Mouse (Mus musculus): ENCODE data around the gene Igsf3. TPM values are rescaled to one million over a fixed set of nuclear protein-coding genes. Genes with fewer than 3 reads are reported as not detected.
A peak's percentile ranks its signal among the peaks of the same experiment; 100 is the strongest.

The Igsf3 gene
- polyA plus RNA-seq, 1 experiment = 0.63 TPM

DNA sequence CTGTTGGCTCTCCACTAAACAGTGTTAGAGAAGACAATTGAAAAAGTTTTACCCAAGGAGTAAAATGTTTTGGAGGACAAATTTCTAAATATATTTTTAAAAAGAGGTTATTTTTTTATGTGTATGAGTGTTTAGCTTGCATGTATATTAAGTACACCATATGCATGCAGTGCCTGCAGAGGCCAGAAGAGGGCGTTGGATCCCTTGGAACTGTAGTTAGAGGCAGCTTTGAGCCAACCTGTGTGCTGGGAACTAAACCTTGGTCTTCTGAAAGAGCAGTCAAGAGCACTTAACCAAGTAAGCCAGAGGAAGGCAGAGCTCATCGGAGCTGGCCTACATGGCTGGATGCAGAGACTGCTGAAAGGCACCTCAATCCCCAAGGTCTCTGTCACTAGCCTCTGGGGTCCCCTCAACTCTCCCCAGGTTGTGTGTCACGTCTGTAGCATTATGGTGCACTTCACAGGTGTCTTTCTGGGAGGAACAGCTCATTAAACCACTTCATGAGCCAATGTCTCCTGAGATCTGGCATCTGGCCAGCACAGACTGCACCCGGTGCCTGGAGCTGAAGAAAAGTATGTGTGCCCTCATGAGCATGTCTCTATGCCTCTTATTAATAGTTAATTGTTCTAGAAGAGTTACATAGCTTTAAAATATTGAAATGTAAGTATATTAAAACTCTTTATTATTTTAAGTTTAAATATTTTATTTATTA lies 109.3 kb downstream of the Igsf3 start:
- Histone ChIP-seq H3K4me3 (ENCODE audit: insufficient read depth, low read depth, low read length) (no peak overlapping the region), H3K27ac (replicated peaks; ENCODE audit: low read depth, low read length) (no peak overlapping the region), H3K4me1 (ENCODE audit: control insufficient read depth, insufficient read depth, insufficient read length, low read length) (no peaks in the 10 kb centered on the region)

DNA sequence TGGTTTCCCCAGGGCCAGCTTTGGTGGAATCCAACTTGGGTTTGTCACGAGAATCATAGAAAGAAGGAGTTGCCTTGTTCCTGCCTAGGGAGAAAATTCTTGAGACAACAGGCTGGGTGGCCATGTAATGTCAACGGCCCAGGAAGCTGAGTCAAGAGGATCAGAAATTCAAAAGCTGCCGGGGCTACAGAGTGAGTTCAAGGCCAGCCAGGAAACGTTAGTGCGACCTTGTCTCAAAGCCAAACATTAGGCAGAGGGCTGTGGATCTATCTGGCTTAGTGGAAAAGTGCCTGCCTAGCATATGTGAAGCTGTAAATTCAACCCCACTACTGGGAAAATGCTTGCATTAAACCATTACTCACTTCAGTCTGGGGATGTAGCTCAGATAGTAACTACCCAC lies 110.6 kb downstream of the Igsf3 start:
- H3K4me1 ChIP-seq (ENCODE audit: control insufficient read depth, insufficient read depth, insufficient read length, low read length) = no peaks in the 10 kb centered on the region
- no peak overlapping the region for H3K4me3 ChIP-seq (ENCODE audit: insufficient read depth, low read depth, low read length)
- no peak overlapping the region for H3K27ac ChIP-seq (replicated peaks; ENCODE audit: low read depth, low read length)

- Histone ChIP-seq H3K4me3 (ENCODE audit: insufficient read depth, low read depth, low read length) (no peak overlapping the region), H3K27ac (replicated peaks; ENCODE audit: low read depth, low read length) (no peak overlapping the region), H3K4me1 (ENCODE audit: control insufficient read depth, insufficient read depth, insufficient read length, low read length) (no peaks in the 10 kb centered on the region)
These were observed 111.3 kb downstream of the Igsf3 start for GRCm38 (mm10) chr3:101488204-101488603.

DNA sequence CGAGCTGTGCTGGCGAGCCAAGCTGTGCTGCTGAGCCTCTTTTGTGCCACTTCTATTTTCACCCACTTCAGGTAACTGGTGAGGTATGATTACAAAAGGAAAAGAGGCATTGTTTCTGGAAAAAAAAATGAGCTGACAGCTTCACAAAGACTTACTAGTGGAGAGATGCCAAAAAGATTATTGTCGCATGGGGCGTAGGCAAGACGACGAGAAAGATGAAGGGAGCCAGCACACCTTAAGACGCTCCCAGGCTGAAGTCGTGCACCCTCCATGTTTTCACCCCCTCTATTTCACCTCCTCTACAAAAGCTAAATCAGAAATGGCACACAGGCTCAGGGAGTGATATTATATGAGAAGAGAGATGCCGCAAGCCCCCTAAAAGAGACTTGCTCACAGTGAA lies 113.6 kb downstream of the Igsf3 start:
- no peaks in the 10 kb centered on the region for H3K4me1 ChIP-seq (ENCODE audit: control insufficient read depth, insufficient read depth, insufficient read length, low read length)
- H3K27ac ChIP-seq (replicated peaks; ENCODE audit: low read depth, low read length) = no peak overlapping the region
- H3K4me3 ChIP-seq (ENCODE audit: insufficient read depth, low read depth, low read length) = no peak overlapping the region

- Histone ChIP-seq H3K4me3 (ENCODE audit: insufficient read depth, low read depth, low read length) (no peak overlapping the region), H3K4me1 (ENCODE audit: control insufficient read depth, insufficient read depth, insufficient read length, low read length) (peaks cover 2% of the 10 kb centered on the region; the same call in 1 of the 2 replicates), H3K27ac (replicated peaks; ENCODE audit: low read depth, low read length) (no peak overlapping the region)
These were observed 116.0 kb downstream of the Igsf3 start for GRCm38 (mm10) chr3:101492908-101493307.

- Histone ChIP-seq H3K4me1 (ENCODE audit: control insufficient read depth, insufficient read depth, insufficient read length, low read length) (peaks cover 3% of the 10 kb centered on the region; the same call in 1 of the 2 replicates), H3K4me3 (ENCODE audit: insufficient read depth, low read depth, low read length) (no peak overlapping the region)
These were observed 117.1 kb downstream of the Igsf3 start for GRCm38 (mm10) chr3:101493937-101494459.

GRCm38 (mm10) chr3:101497432-101498030 lies 120.6 kb downstream of the Igsf3 start:
- Histone ChIP-seq H3K27ac (replicated peaks; ENCODE audit: low read depth, low read length) (no peak overlapping the region), H3K4me3 (ENCODE audit: insufficient read depth, low read depth, low read length) (no peak overlapping the region), H3K4me1 (ENCODE audit: control insufficient read depth, insufficient read depth, insufficient read length, low read length) (peaks cover 16% of the 10 kb centered on the region; the same call in 1 of the 2 replicates)

More at GRCm38 (mm10) chr3:101493937-101494459, 117.1 kb downstream of the Igsf3 start:
- no peak overlapping the region for H3K27ac ChIP-seq (replicated peaks; ENCODE audit: low read depth, low read length)

- Histone ChIP-seq H3K27ac (replicated peaks; ENCODE audit: low read depth, low read length) (no peak overlapping the region), H3K4me3 (ENCODE audit: insufficient read depth, low read depth, low read length) (no peak overlapping the region), H3K4me1 (ENCODE audit: control insufficient read depth, insufficient read depth, insufficient read length, low read length) (peaks cover 16% of the 10 kb centered on the region; the same call in 1 of the 2 replicates)
These were observed 123.0 kb downstream of the Igsf3 start for GRCm38 (mm10) chr3:101499906-101500305.

GRCm38 (mm10) chr3:101500393-101501051 lies 123.6 kb downstream of the Igsf3 start:
- Histone ChIP-seq H3K4me3 (ENCODE audit: insufficient read depth, low read depth, low read length) (no peak overlapping the region), H3K27ac (replicated peaks; ENCODE audit: low read depth, low read length) (peak overlapping the region; percentile 46)

DNA sequence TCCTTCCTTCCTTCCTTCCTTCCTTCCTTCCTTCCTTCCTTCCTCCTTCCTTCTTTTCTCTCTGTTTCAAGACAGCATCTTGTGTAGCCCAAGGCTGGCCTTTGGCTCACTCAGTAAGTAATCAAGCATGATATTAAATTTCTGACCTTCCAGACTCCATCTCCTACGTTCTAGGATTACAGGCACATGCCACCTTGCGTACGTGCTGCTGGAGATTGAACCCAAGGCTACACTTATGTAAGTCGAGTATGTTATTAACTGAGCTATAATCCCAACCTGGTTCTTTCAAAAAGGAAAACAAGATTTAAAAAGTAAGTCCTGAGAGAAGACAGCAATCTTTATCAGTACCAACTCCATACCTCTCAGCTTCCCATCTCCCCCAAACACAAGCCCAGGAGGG lies 124.7 kb downstream of the Igsf3 start:
- peaks cover 16% of the 10 kb centered on the region; the same call in 1 of the 2 replicates for H3K4me1 ChIP-seq (ENCODE audit: control insufficient read depth, insufficient read depth, insufficient read length, low read length)
- H3K4me3 ChIP-seq (ENCODE audit: insufficient read depth, low read depth, low read length) = no peak overlapping the region
- H3K27ac ChIP-seq (replicated peaks; ENCODE audit: low read depth, low read length) = no peak overlapping the region

More at GRCm38 (mm10) chr3:101500393-101501051, 123.6 kb downstream of the Igsf3 start:
- H3K4me1 ChIP-seq (ENCODE audit: control insufficient read depth, insufficient read depth, insufficient read length, low read length) = peaks cover 16% of the 10 kb centered on the region; the same call in 1 of the 2 replicates

DNA sequence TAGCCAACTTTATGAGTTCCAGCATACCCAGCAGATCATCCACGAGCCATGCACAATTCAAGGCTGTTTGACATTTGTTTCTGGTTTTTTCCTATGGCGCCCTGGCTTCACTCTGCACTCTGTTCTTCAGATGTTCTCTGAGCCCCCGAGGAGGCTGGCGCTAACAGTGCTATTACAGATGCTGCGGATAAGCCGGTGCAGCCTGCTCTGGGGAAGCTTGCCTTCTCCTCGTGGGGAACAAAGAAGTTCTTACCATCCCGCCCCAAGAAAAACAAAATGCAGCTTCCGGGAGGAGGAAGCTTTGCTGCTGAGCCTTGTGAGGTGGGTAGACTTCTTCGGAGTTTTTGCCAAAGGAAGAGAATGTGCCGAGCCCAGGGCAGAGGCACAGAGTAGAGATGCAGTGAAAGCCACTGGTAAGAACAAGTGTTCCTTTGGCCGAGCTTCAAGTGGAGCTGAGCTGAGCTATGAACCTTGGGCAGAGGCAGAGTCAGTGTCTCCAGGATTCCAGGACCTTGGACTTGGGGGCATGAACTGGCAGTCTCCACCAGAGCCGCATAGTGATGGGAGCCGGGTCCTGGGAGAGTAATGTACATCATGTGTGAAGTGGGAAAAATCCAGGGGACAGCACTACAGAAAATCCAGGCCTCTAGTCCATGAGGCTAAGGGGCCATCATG lies 125.3 kb downstream of the Igsf3 start:
- Histone ChIP-seq H3K27ac (replicated peaks; ENCODE audit: low read depth, low read length) (no peak overlapping the region), H3K4me1 (ENCODE audit: control insufficient read depth, insufficient read depth, insufficient read length, low read length) (peaks cover 16% of the 10 kb centered on the region), H3K4me3 (ENCODE audit: insufficient read depth, low read depth, low read length) (no peak overlapping the region)

DNA sequence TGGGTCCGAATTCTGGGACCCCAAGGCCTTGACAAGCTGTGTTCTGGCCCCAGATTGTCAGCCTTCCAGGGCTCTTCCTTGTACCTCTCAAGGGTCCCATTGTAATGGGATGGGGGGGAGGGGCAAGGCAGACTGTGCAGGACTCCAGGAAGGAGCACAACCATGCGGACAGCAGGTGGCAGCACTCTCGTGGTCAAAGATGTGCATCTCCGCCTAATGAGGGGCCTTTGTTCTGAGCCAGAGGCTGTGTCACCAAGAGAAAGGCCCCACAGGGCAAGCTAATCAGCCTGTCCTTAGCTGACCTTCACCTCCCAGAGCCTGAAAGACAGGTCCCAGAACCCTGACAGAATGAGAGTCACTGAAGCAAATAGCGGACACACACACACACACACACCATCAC lies 129.3 kb downstream of the Igsf3 start:
- Histone ChIP-seq H3K4me1 (ENCODE audit: control insufficient read depth, insufficient read depth, insufficient read length, low read length) (no peaks in the 10 kb centered on the region; the same call in 1 of the 2 replicates), H3K27ac (replicated peaks; ENCODE audit: low read depth, low read length) (no peak overlapping the region)

GRCm38 (mm10) chr3:101506970-101507702 lies 130.3 kb downstream of the Igsf3 start:
- H3K4me1 ChIP-seq (ENCODE audit: control insufficient read depth, insufficient read depth, insufficient read length, low read length) = no peaks in the 10 kb centered on the region; the same call in 1 of the 2 replicates
- no peak overlapping the region for H3K27ac ChIP-seq (replicated peaks; ENCODE audit: low read depth, low read length)
- no peak overlapping the region for H3K4me3 ChIP-seq (ENCODE audit: insufficient read depth, low read depth, low read length)

More for the DNA sequence above, 129.3 kb downstream of the Igsf3 start:
- H3K4me3 ChIP-seq (ENCODE audit: insufficient read depth, low read depth, low read length) = no peak overlapping the region

- no peaks in the 10 kb centered on the region; the same call in 1 of the 2 replicates for H3K4me1 ChIP-seq (ENCODE audit: control insufficient read depth, insufficient read depth, insufficient read length, low read length)
- H3K4me3 ChIP-seq (ENCODE audit: insufficient read depth, low read depth, low read length) = no peak overlapping the region
- no peak overlapping the region for H3K27ac ChIP-seq (replicated peaks; ENCODE audit: low read depth, low read length)
These were observed 130.9 kb downstream of the Igsf3 start for GRCm38 (mm10) chr3:101507766-101508165.
